Mouse (Mus musculus) neutrophil, adult 5-6 weeks (primary cell): Measurements from ENCODE around the gene Prim2. TPM values are rescaled to one million over a fixed set of nuclear protein-coding genes. Genes with fewer than 3 reads are reported as not detected.

Source experiments
- ATAC-seq: fragments of 151-379, 151-347 bp; 2 replicates; pipeline ENCODE4 v1.8.0; 2017; ENCODE audit warnings: mild to moderate bottlenecking, moderate TSS enrichment; ENCODE audit not compliant: insufficient number of reproducible peaks, poor library complexity, low FRiP score, severe bottlenecking; ENCODE audit errors: extremely low read depth
- total RNA-seq: library from RNA; stranded (forward); fragments of 200-1000 nt; gene quantifications from 2 replicates; pipeline ENCODE4 v1.2.3, GENCODE M21; 2017

Prim2 gene
- total RNA-seq, 1 experiment from 2014 or later: 12.1 TPM

- no peak for ATAC-seq
These were observed 146.4 kb downstream of the Prim2 start for GRCm38 (mm10) chr1:33523223-33523622.

GRCm38 (mm10) chr1:33515124-33515523, 154.5 kb downstream of the Prim2 start:
- ATAC-seq: no peak

GRCm38 (mm10) chr1:33511310-33511709, 158.3 kb downstream of the Prim2 start:
- no peak for ATAC-seq

DNA sequence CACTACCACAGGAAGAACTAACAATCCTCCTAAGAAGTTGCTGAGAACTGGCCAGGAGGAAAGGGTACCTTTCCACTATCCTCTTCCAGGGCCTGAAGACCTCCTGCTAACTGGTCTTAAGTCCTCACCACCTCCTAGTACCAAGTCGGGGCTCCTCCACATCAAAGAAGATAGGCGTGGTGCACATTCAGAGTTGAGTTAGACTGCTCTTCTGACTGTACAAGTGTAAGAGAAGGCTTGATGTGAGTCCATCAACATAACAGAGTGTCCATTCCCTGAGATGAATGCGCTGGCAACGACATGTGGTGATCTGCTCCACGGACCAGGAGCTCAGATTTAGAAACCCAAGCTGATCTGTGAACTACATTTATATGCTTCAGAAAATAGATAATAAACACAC, 165.2 kb downstream of the Prim2 start:
- no peak for ATAC-seq

GRCm38 (mm10) chr1:33502890-33503289, 166.7 kb downstream of the Prim2 start:
- peak; percentile 63 for ATAC-seq

DNA sequence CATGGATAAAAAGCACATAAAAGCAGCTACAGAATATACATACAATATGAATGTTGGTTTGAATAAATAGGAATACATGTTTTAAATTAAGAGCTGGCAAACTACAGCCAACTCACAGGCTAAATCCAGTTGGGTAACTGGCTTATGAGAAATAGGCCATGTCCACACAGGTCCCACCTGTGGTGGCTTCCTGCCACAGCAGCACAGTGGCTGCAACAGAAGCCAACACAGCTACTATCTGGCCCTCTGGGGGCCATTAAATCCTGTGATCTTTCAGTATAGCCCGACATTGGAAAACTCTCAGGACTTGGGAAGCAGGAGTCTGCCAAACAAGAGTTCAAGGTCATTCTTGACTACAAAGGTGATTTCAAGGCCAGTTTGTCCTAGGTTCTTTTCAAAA, 167.3 kb downstream of the Prim2 start:
- ATAC-seq: no peak

DNA sequence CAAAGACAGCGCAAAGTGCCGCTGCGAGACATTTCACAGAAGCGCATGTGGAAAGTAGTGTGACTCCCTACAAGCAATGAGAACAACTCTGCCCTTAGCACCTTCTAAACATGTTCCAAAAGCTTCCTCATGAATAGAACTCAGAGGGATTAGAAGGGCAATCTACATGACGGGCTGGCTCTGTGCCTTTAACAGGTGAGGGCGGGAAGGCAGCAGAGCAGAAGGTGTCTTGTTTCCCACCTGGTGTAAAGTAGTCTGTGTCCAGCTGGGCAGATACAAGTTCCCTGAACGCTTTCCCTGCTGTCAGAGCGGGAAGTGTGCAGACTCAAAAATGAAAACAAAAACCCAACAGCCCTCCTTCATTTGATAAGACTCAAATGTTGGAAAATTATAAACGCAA, 169.5 kb downstream of the Prim2 start:
- ATAC-seq: no peak

DNA sequence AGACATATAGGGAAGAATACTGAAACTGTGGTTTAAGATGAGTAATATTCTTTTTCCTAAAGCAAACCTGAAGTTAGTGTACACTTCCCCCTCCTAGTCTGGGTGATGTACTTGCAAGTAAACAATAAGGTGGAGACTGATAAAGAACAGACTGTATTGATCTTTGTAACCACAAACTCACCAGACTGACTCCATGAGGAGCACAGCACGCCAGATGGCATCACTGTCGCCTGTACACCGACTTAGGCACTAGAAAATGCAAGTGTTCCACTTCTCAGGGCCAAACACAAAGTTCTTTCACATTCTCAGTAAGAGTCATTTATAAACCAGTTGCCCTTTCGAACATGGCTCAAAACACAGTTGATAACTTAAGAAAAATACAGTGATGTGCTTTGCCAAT, 170.0 kb downstream of the Prim2 start:
- no peak for ATAC-seq

DNA sequence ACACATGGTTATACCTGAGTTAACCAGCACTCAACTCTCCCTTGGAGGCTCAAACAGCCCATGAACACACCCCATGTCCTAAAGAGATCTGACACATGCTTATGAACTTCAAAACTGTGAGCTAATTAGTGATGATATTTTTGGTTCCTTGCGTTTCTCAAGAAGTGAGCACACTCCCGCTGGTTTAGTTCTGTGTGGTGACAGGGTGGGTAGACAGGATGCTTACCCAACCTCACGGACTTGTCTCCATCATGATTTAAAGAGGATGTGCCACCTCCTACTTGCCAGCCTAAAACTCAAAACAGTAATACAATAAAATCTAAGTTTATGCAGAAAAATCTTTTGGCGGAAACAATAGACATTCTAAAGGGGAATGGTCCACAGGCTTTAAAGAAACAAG, 173.5 kb downstream of the Prim2 start:
- ATAC-seq: no peak

DNA sequence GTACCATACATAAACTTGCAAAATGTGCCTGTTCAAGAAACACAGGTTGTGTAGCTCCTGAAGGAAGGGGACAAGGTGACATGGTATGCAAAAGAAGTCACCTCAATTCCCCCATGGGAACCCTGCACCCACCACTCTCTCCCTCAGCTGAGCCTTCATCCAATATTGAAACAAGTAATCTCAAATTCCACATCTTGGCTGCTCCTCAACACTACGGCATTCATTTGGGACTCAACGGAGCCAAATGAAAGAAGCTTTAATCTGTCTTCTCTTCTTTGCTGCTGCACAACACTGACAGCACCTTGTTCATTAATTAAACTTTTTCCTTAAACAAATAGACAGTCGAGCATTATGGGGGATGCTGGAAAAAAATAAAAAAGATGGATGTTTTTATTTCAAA, 174.0 kb downstream of the Prim2 start:
- ATAC-seq: no peak

DNA sequence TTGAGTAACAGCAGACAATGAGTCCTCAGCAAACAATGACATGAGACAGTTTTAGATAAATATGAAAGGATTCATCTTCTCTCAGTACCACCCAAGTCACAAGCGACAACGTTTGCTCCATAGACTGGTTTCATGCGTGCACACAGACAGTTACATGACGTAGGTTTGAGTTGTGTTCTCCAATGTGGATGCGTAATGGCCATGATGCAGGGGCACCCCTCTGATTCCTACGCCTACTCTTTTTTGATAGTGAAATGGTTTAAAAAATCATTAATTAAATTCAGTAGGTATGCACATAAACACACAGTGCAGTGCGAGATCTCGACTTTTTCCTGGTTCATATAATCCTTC, 174.4 kb downstream of the Prim2 start:
- ATAC-seq: no peak

DNA sequence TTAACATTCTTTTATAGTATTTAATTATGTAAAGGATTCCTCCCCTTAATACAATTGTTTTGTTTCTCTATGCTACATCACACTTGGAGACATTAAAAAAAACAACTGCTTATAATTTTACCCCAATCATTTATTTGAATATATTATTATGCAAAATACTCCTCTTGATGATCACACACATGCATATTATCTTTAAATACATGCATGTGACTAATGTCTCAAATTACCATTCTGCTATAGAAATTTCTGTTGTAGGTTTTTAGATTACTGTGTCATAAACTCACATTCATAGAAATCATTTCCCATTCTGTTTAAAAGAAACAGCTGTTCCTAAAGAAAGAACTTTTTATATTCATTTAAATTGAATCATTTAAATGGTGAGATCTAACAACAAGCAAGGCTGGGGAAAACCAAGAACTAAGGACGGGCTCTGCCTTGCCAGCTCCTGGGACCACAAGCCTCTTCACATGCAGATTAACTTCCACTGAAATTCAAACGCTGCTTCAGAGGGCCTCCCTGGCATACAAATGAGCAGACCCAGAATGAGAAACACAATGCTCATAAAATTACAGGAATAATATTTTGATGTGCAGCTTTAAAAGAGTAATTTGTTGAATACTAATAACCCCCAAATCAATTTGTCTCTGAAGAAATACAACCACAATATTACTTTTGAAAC, 174.9 kb downstream of the Prim2 start:
- ATAC-seq: no peak

- ATAC-seq: no peak
These were observed 179.4 kb downstream of the Prim2 start for GRCm38 (mm10) chr1:33490220-33490619.

DNA sequence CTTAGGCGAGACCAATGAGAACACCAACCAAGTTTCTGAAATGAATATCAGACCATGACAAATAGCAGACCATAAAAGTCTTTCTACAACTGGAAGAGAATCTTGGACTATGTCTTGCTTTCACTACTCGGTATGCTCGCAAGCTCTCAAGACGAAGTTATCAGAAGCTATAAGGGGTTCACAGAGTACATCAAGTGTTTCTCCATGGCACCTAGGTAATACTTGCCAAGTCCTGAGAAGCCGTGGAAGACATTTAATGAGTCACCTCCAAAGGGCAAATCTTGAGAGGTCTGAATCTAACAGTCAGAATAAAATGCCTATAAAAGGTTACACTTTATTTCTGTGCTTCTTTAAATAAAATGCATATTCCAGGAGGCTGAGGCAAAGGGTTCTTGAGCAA, 181.2 kb downstream of the Prim2 start:
- ATAC-seq: no peak

GRCm38 (mm10) chr1:33483746-33484145, 185.8 kb downstream of the Prim2 start:
- no peak for ATAC-seq

DNA sequence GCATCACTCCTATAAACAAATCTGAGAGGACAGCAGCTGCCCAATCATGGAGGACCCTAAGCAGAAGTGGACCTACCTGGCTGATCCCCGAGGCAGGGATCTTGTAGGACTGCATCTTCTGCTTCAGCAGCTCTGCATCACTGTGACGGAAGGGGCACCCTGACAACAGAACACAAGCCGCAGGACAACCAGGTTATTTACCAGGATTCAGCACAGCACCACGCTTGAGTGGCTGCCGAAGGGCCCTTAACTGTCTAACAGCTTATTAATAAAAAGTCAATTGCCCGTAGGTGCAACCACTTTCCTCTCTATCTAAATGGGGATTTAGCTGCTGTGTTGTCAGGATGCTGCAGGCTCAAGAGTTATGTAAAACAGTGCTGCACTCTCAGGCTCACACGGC, 189.2 kb downstream of the Prim2 start:
- ATAC-seq: no peak

DNA sequence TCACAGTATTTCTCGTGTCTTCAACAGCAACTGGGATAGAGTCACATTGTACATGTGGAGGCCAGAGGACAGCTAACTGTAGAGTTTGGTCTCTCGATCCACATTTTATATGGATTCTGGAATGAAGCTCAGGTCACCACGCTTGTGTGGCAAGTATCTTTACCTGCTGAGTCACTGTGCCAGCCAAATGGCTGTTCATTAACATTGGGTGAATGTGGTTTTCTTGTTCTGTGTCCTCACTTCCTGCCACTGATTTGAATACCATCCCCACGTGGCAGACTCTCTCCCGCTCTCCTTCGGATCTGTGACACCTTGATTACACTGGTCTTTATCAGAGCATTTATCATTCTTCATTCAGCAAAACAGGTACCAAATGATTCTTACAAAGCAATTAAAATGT, 198.5 kb downstream of the Prim2 start:
- no peak for ATAC-seq

- ATAC-seq: no peak
These were observed 199.4 kb downstream of the Prim2 start for GRCm38 (mm10) chr1:33470222-33470621.

- no peak for ATAC-seq
These were observed 205.4 kb downstream of the Prim2 start for GRCm38 (mm10) chr1:33464234-33464633.

- no peak for ATAC-seq
These were observed 208.9 kb downstream of the Prim2 start for GRCm38 (mm10) chr1:33460703-33461102.

GRCm38 (mm10) chr1:33460262-33460661, 209.3 kb downstream of the Prim2 start:
- no peak for ATAC-seq
